Mouse (Mus musculus) thymus, adult 2 months (tissue): ENCODE measurements around the gene Arhgap31. TPM values are rescaled to one million over a fixed set of nuclear protein-coding genes. Genes with fewer than 3 reads are reported as not detected.

Experiments used
- DNase-seq: peaks from one replicate; pipeline ENCODE4 v3.0.0; 2021
- H3K27ac ChIP-seq: fragments of 200-500 bp; 2 replicates; pipeline ENCODE4 v1.5.1; 2012; ENCODE audit warnings: low read length, control low read depth; ENCODE audit not compliant: control insufficient read depth, insufficient read depth
- H3K27me3 ChIP-seq: fragments of 200-500 bp; 2 replicates; pipeline ENCODE4 v1.6.1; 2012; ENCODE audit warnings: mild to moderate bottlenecking, low read length, moderate library complexity, mixed read lengths; ENCODE audit not compliant: control insufficient read depth, insufficient read depth
- H3K36me3 ChIP-seq: fragments of 200-500 bp; 2 replicates; pipeline ENCODE4 v1.6.1; 2012; ENCODE audit warnings: mild to moderate bottlenecking, low read length, moderate library complexity; ENCODE audit not compliant: control insufficient read depth, insufficient read depth
- H3K4me1 ChIP-seq: fragments of 200-500 bp; replicated peaks from 2 replicates; pipeline ENCODE4 v1.6.1; 2012; ENCODE audit warnings: low read length; ENCODE audit not compliant: control insufficient read depth, insufficient read depth
- H3K4me3 ChIP-seq: fragments of 200-500 bp; 2 replicates; pipeline ENCODE4 v1.5.1; 2012; ENCODE audit warnings: mild to moderate bottlenecking, low read length, control low read depth, moderate library complexity; ENCODE audit not compliant: control insufficient read depth, insufficient read depth
- CTCF ChIP-seq: fragments of 200-500 bp; IDR thresholded peaks from 2 replicates; pipeline ENCODE4 v1.5.1; 2012; ENCODE audit warnings: mild to moderate bottlenecking, control low read depth, low read length, moderate library complexity, borderline replicate concordance; ENCODE audit not compliant: control insufficient read depth, poor library complexity, insufficient read depth; ENCODE audit errors: extremely low read depth
- POLR2A ChIP-seq: fragments of 200-500 bp; IDR thresholded peaks from 2 replicates; pipeline ENCODE4 v1.6.1; 2012; ENCODE audit warnings: mild to moderate bottlenecking, low read length, control low read depth, moderate library complexity; ENCODE audit not compliant: control insufficient read depth, poor library complexity, insufficient read depth; ENCODE audit errors: extremely low read depth
- WGBS: fragments of 180-500 bp; shearing (Covaris S2); methylation state at CpG from one replicate; pipeline ENCODE4 v1.1.7; 2018; 5-methylcytosine and 5-hydroxymethylcytosine counted together
- polyA plus RNA-seq: library from polyadenylated mRNA; depleted of rRNA; stranded (reverse); fragments of >200 nt; gene quantifications from 2 replicates; pipeline ENCODE4 v1.2.3, GENCODE M21; 2012

Arhgap31 gene
- polyA plus RNA-seq, 1 experiment, result 10.2 TPM

- WGBS, result 97% methylated on average over 15 of the region's 15 CpGs
- H3K4me1 ChIP-seq, result no peaks in the 10 kb centered on the region
These were observed 39.6 kb downstream of the Arhgap31 start for GRCm38 (mm10) chr16:38673511-38673910.

GRCm38 (mm10) chr16:38672947-38673346 lies 40.1 kb downstream of the Arhgap31 start:
- no peak for DNase-seq
- Histone ChIP-seq H3K27ac (no peak overlapping the region), H3K4me3 (no peak overlapping the region), H3K27me3 (no peaks in the 10 kb centered on the region), H3K36me3 (no peaks in the 10 kb centered on the region), H3K4me1 (no peaks in the 10 kb centered on the region)
- TF ChIP-seq CTCF (no peak), POLR2A (no peak)
- 97% methylated on average over 7 of the region's 7 CpGs for WGBS

More at GRCm38 (mm10) chr16:38673511-38673910, 39.6 kb downstream of the Arhgap31 start:
- no peak for DNase-seq
- H3K36me3 ChIP-seq, result no peaks in the 10 kb centered on the region
- no peak overlapping the region for H3K27ac ChIP-seq
- TF ChIP-seq POLR2A, result no peak
- TF ChIP-seq CTCF, result no peak
- H3K4me3 ChIP-seq, result no peak overlapping the region
- no peaks in the 10 kb centered on the region for H3K27me3 ChIP-seq

- no peaks in the 10 kb centered on the region for H3K4me1 ChIP-seq
- no peaks in the 10 kb centered on the region for H3K27me3 ChIP-seq
- no peak overlapping the region for H3K27ac ChIP-seq
- TF ChIP-seq POLR2A (no peak), CTCF (no peak)
- DNase-seq, result no peak
- WGBS, result 95% methylated on average over 5 of the region's 5 CpGs
- H3K36me3 ChIP-seq, result no peaks in the 10 kb centered on the region
- no peak overlapping the region for H3K4me3 ChIP-seq
These were observed 40.7 kb downstream of the Arhgap31 start for GRCm38 (mm10) chr16:38672370-38672769.

GRCm38 (mm10) chr16:38670621-38671390 lies 42.3 kb downstream of the Arhgap31 start:
- 95% methylated on average over 12 of the region's 12 CpGs for WGBS
- DNase-seq, result no peak
- no peaks in the 10 kb centered on the region for H3K4me1 ChIP-seq
- H3K36me3 ChIP-seq, result no peaks in the 10 kb centered on the region
- H3K27me3 ChIP-seq, result no peaks in the 10 kb centered on the region
- no peak for TF ChIP-seq CTCF
- no peak for TF ChIP-seq POLR2A
- no peak overlapping the region for H3K27ac ChIP-seq
- H3K4me3 ChIP-seq, result no peak overlapping the region

- Histone ChIP-seq H3K4me1 (no peaks in the 10 kb centered on the region), H3K4me3 (no peak overlapping the region), H3K27ac (no peak overlapping the region), H3K36me3 (no peaks in the 10 kb centered on the region), H3K27me3 (no peaks in the 10 kb centered on the region)
- 93% methylated on average over 8 of the region's 8 CpGs for WGBS
- TF ChIP-seq POLR2A (no peak), CTCF (no peak)
- DNase-seq, result no peak
These were observed 44.0 kb downstream of the Arhgap31 start for GRCm38 (mm10) chr16:38668871-38669675.

GRCm38 (mm10) chr16:38666523-38666922 lies 46.6 kb downstream of the Arhgap31 start:
- no peak overlapping the region for H3K27ac ChIP-seq
- no peak for TF ChIP-seq CTCF
- no peak for TF ChIP-seq POLR2A
- 100% methylated on average over 4 of the region's 4 CpGs for WGBS
- no peaks in the 10 kb centered on the region for H3K4me1 ChIP-seq
- no peaks in the 10 kb centered on the region for H3K36me3 ChIP-seq
- no peaks in the 10 kb centered on the region for H3K27me3 ChIP-seq
- no peak overlapping the region for H3K4me3 ChIP-seq
- no peak for DNase-seq

GRCm38 (mm10) chr16:38666016-38666415 lies 47.1 kb downstream of the Arhgap31 start:
- H3K27me3 ChIP-seq, result no peaks in the 10 kb centered on the region
- no peaks in the 10 kb centered on the region for H3K4me1 ChIP-seq
- 100% methylated on average over 2 of the region's 2 CpGs for WGBS
- H3K27ac ChIP-seq, result no peak overlapping the region
- no peak for DNase-seq
- H3K4me3 ChIP-seq, result no peak overlapping the region
- no peak for TF ChIP-seq CTCF
- TF ChIP-seq POLR2A, result no peak
- no peaks in the 10 kb centered on the region for H3K36me3 ChIP-seq
